8 mouse cellular contexts compared by ENCODE assay signal in genomic region chr3:96181510-96182381, GRCm38 (mm10). TPM values are rescaled to one million over a fixed set of nuclear protein-coding genes. Genes with fewer than 3 reads are reported as not detected.
A peak's percentile ranks its signal among the peaks of the same experiment; 100 is the strongest.
DNase-seq lines count a peak whose midpoint lies in the region; ATAC-seq and TF ChIP-seq lines count a peak whose summit lies in the region.

No protein-coding gene starts in this region.

- peak overlapping the region; percentile 73 for H3K4me2 ChIP-seq in kidney, embryonic 16.5 days (replicated peaks; ENCODE audit: low read depth, low read length)
- peak overlapping the region; percentile 72 for H3K4me2 ChIP-seq in intestine, postnatal 0 days (replicated peaks; ENCODE audit: low read depth)

- DNase-seq in kidney, adult 11 months = no peak
- DNase-seq in embryonic facial prominence, embryonic 10.5 days (ENCODE audit: low spot score) = peak; percentile 32
- DNase-seq in layer of hippocampus, postnatal 36 days = no peak
- no peak for DNase-seq in layer of hippocampus, postnatal 25 days (ENCODE audit: extremely low spot score in 1 of 2, low spot score in 1 of 2)

- ATAC-seq in kidney, embryonic 16.5 days (ENCODE audit: low FRiP score, low TSS enrichment) = peak; percentile 34; the same call in 1 of the 2 replicates
- ATAC-seq in intestine, postnatal 0 days = no peak
- ATAC-seq in neutrophil, adult 5-6 weeks (ENCODE audit: extremely low read depth, insufficient number of reproducible peaks, low FRiP score, poor library complexity, severe bottlenecking) = 0 out of 2 replicates have a peak, but pooled peaks have one; percentile 4
- ATAC-seq in megakaryocyte progenitor cell, adult 5-6 weeks (replicated peaks; ENCODE audit: poor library complexity) = no peak

- peak overlapping the region; percentile 53 for H3K4me3 ChIP-seq in kidney, embryonic 16.5 days (ENCODE audit: low read length)
- H3K4me3 ChIP-seq in embryonic facial prominence, embryonic 10.5 days = peak overlapping the region; percentile 62
- H3K4me3 ChIP-seq in intestine, postnatal 0 days (ENCODE audit: low read depth, low read length) = peak overlapping the region; percentile 39

- peaks cover 20% of the 10 kb centered on the region for H3K4me1 ChIP-seq in kidney, embryonic 16.5 days (ENCODE audit: insufficient read depth, low read length)
- H3K4me1 ChIP-seq in embryonic facial prominence, embryonic 10.5 days = peaks cover 35% of the 10 kb centered on the region
- H3K4me1 ChIP-seq in intestine, postnatal 0 days (replicated peaks; ENCODE audit: control insufficient read depth, insufficient read depth, low read length) = no peaks in the 10 kb centered on the region

- no peak for TF ChIP-seq CTCF in intestine, postnatal 0 days (IDR thresholded peaks at IDR 0.05; ENCODE audit: low read depth)

- H3K36me3 ChIP-seq in kidney, embryonic 16.5 days (ENCODE audit: insufficient read depth, low read length) = peaks cover 17% of the 10 kb centered on the region
- H3K36me3 ChIP-seq in embryonic facial prominence, embryonic 10.5 days (replicated peaks) = peaks cover 24% of the 10 kb centered on the region
- peaks cover 8% of the 10 kb centered on the region; the same call in 1 of the 2 replicates for H3K36me3 ChIP-seq in intestine, postnatal 0 days (ENCODE audit: control insufficient read depth, insufficient read depth)

- WGBS in kidney, embryonic 16.5 days = 38% methylated on average over 12 of the region's 12 CpGs
- WGBS in embryonic facial prominence, embryonic 10.5 days = 36% methylated on average over 12 of the region's 12 CpGs
- WGBS in intestine, postnatal 0 days = 41% methylated on average over 12 of the region's 12 CpGs

- H3K27me3 ChIP-seq in kidney, embryonic 16.5 days (ENCODE audit: insufficient read depth, low read length) = no peaks in the 10 kb centered on the region
- H3K27me3 ChIP-seq in embryonic facial prominence, embryonic 10.5 days (replicated peaks; ENCODE audit: low read depth, poor library complexity, severe bottlenecking) = no peaks in the 10 kb centered on the region
- H3K27me3 ChIP-seq in intestine, postnatal 0 days (replicated peaks; ENCODE audit: control insufficient read depth, insufficient read depth, low read length) = no peaks in the 10 kb centered on the region

- H3K27ac ChIP-seq in kidney, embryonic 16.5 days (ENCODE audit: low read length) = no peak overlapping the region
- H3K27ac ChIP-seq in embryonic facial prominence, embryonic 10.5 days (replicated peaks) = peak overlapping the region; percentile 63
- no peak overlapping the region for H3K27ac ChIP-seq in intestine, postnatal 0 days (ENCODE audit: low read depth, low read length)

- no peaks in the 10 kb centered on the region for H3K9me3 ChIP-seq in kidney, embryonic 16.5 days (ENCODE audit: low read length)
- H3K9me3 ChIP-seq in embryonic facial prominence, embryonic 10.5 days = no peaks in the 10 kb centered on the region
- H3K9me3 ChIP-seq in intestine, postnatal 0 days (ENCODE audit: control insufficient read depth) = no peaks in the 10 kb centered on the region

- 0 out of 2 replicates have a peak overlapping the region, but pooled peaks have one; percentile 44 for H3K9ac ChIP-seq in kidney, embryonic 16.5 days (replicated peaks; ENCODE audit: low read length)
- 0 out of 2 replicates have a peak overlapping the region, but pooled peaks have one; percentile 3 for H3K9ac ChIP-seq in intestine, postnatal 0 days (ENCODE audit: low read depth, low read length)

RNA-seq across cellular contexts. Expression of gene Sv2a, which starts 0.8 kb away (rescaled TPM):
- polyA plus RNA-seq in kidney, embryonic 16.5 days (2015; fragmentation: Nextera tagmentation; extraction: Ambion mirVana) = 5.1 TPM in 2 replicates
- polyA plus RNA-seq in embryonic facial prominence, embryonic 10.5 days (2016; fragmentation: Nextera tagmentation; extraction: Ambion mirVana) = 3.0 and 3.9 TPM in 2 replicates
- 2.3 and 3.5 TPM in 2 replicates for polyA plus RNA-seq in intestine, postnatal 0 days (2015; fragmentation: Nextera tagmentation; extraction: Ambion mirVana)
- total RNA-seq in neutrophil, adult 5-6 weeks (2017) = 0.74 and 0.81 TPM in 2 replicates
- 0.34 and 0.49 TPM in 2 replicates for total RNA-seq in megakaryocyte progenitor cell, adult 5-6 weeks (2015)
- total RNA-seq in megakaryocyte progenitor cell, adult 5-6 weeks (2017) = 0.21 and 0.51 TPM in 2 replicates
- 100 to 1,000 TPM; 351 to 376 TPM for total RNA-seq in layer of hippocampus, postnatal 36 days (2021)
- 100 to 1,000 TPM; 379 to 381 TPM for total RNA-seq in layer of hippocampus, postnatal 25 days (2021)

RNA-seq across cellular contexts. Expression of gene Sf3b4, which starts 9.6 kb away (rescaled TPM):
- 186 and 199 TPM in 2 replicates for polyA plus RNA-seq in kidney, embryonic 16.5 days (2015; fragmentation: Nextera tagmentation; extraction: Ambion mirVana)
- polyA plus RNA-seq in embryonic facial prominence, embryonic 10.5 days (2016; fragmentation: Nextera tagmentation; extraction: Ambion mirVana) = 299 and 302 TPM in 2 replicates
- polyA plus RNA-seq in intestine, postnatal 0 days (2015; fragmentation: Nextera tagmentation; extraction: Ambion mirVana) = 63.5 and 66.8 TPM in 2 replicates
- 17.8 and 18.5 TPM in 2 replicates for total RNA-seq in neutrophil, adult 5-6 weeks (2017)
- total RNA-seq in megakaryocyte progenitor cell, adult 5-6 weeks (2015) = 88.5 and 92.4 TPM in 2 replicates
- total RNA-seq in megakaryocyte progenitor cell, adult 5-6 weeks (2017) = 23.0 and 24.6 TPM in 2 replicates
- total RNA-seq in layer of hippocampus, postnatal 36 days (2021) = 10 to 100 TPM; 52.0 to 54.5 TPM
- total RNA-seq in layer of hippocampus, postnatal 25 days (2021) = 10 to 100 TPM; 45.8 to 49.4 TPM

RNA-seq across cellular contexts. Expression of gene Mtmr11, which starts 19.9 kb away (rescaled TPM):
- 26.3 and 30.8 TPM in 2 replicates for polyA plus RNA-seq in kidney, embryonic 16.5 days (2015; fragmentation: Nextera tagmentation; extraction: Ambion mirVana)
- 8.0 and 12.5 TPM in 2 replicates for polyA plus RNA-seq in embryonic facial prominence, embryonic 10.5 days (2016; fragmentation: Nextera tagmentation; extraction: Ambion mirVana)
- polyA plus RNA-seq in intestine, postnatal 0 days (2015; fragmentation: Nextera tagmentation; extraction: Ambion mirVana) = 28.7 and 34.5 TPM in 2 replicates
- 2.4 and 3.4 TPM in 2 replicates for total RNA-seq in neutrophil, adult 5-6 weeks (2017)
- total RNA-seq in megakaryocyte progenitor cell, adult 5-6 weeks (2015) = not detected in 2 replicates
- 0.08 TPM in 1 of 2 replicates, not detected in the other for total RNA-seq in megakaryocyte progenitor cell, adult 5-6 weeks (2017)
- 1 to 10 TPM; 4.2 to 5.2 TPM for total RNA-seq in layer of hippocampus, postnatal 36 days (2021)
- total RNA-seq in layer of hippocampus, postnatal 25 days (2021) = 1 to 10 TPM; 3.8 to 4.4 TPM

RNA-seq across cellular contexts. Expression of gene Bola1, which starts 37.8 kb away (rescaled TPM):
- 50.1 and 51.3 TPM in 2 replicates for polyA plus RNA-seq in kidney, embryonic 16.5 days (2015; fragmentation: Nextera tagmentation; extraction: Ambion mirVana)
- 76.4 and 80.4 TPM in 2 replicates for polyA plus RNA-seq in embryonic facial prominence, embryonic 10.5 days (2016; fragmentation: Nextera tagmentation; extraction: Ambion mirVana)
- 56.4 and 60.7 TPM in 2 replicates for polyA plus RNA-seq in intestine, postnatal 0 days (2015; fragmentation: Nextera tagmentation; extraction: Ambion mirVana)
- total RNA-seq in neutrophil, adult 5-6 weeks (2017) = 9.8 and 11.5 TPM in 2 replicates
- total RNA-seq in megakaryocyte progenitor cell, adult 5-6 weeks (2015) = 29.1 and 34.3 TPM in 2 replicates
- 42.9 and 50.4 TPM in 2 replicates for total RNA-seq in megakaryocyte progenitor cell, adult 5-6 weeks (2017)
- 10 to 100 TPM; 15.3 to 18.2 TPM for total RNA-seq in layer of hippocampus, postnatal 36 days (2021)
- 10 to 100 TPM; 16.5 to 17.9 TPM for total RNA-seq in layer of hippocampus, postnatal 25 days (2021)

RNA-seq across cellular contexts. Expression of gene Hist2h2ab, which starts 37.9 kb away (rescaled TPM):
- 0.87 TPM in 1 of 2 replicates, not detected in the other for polyA plus RNA-seq in kidney, embryonic 16.5 days (2015; fragmentation: Nextera tagmentation; extraction: Ambion mirVana)
- polyA plus RNA-seq in embryonic facial prominence, embryonic 10.5 days (2016; fragmentation: Nextera tagmentation; extraction: Ambion mirVana) = 0.92 and 1.4 TPM in 2 replicates
- polyA plus RNA-seq in intestine, postnatal 0 days (2015; fragmentation: Nextera tagmentation; extraction: Ambion mirVana) = 0.42 TPM in 1 of 2 replicates, not detected in the other
- 10.6 and 11.1 TPM in 2 replicates for total RNA-seq in neutrophil, adult 5-6 weeks (2017)
- 5.7 and 9.1 TPM in 2 replicates for total RNA-seq in megakaryocyte progenitor cell, adult 5-6 weeks (2015)
- total RNA-seq in megakaryocyte progenitor cell, adult 5-6 weeks (2017) = 113 and 300 TPM in 2 replicates
- 1 to 10 TPM; 7.2 to 8.2 TPM for total RNA-seq in layer of hippocampus, postnatal 36 days (2021)
- 1 to 10 TPM; 8.5 to 9.2 TPM for total RNA-seq in layer of hippocampus, postnatal 25 days (2021)

Comparison
In these comparisons a context has a peak if more than half of its experiments do, and no peak if none do; other contexts are left out.
1. ATAC-seq: peak in kidney, embryonic 16.5 days (single experiment) and neutrophil, adult 5-6 weeks (single experiment); none in intestine, postnatal 0 days (single experiment) and megakaryocyte progenitor cell, adult 5-6 weeks (single experiment).
2. RNA of gene Sv2a, which starts 0.8 kb away (total RNA-seq): 379 to 381 TPM in layer of hippocampus, postnatal 25 days and 351 to 376 TPM in layer of hippocampus, postnatal 36 days; 0.74 to 0.81 TPM in neutrophil, adult 5-6 weeks and 0.21 to 0.51 TPM in megakaryocyte progenitor cell, adult 5-6 weeks; every median in the first group is over 100 times any median in the second.
3. Peak in every context shown above with its lines, with median percentiles within 50 percentile points of each other: H3K4me3 ChIP-seq.